Mouse (Mus musculus) left cerebral cortex, adult 2 months (tissue): ENCODE measurements at regions not wholly inside any gene's neighbourhood (a gene's known extent, or its start where the extent isn't known, plus 50 kb on each side); places are given as distances from the start of the nearest gene placed in this dataset.
A peak's percentile ranks its signal among the peaks of the same experiment; 100 is the strongest.

Source experiments
- DNase-seq, 2 experiments: peaks; one replicate each; pipeline ENCODE4 v3.0.0; 2021 to 2022; ENCODE audit warnings: low spot score in 2 of 2, mixed read lengths in 1 of 2; ENCODE audit errors: extremely low spot score in 1 of 2
- H3K27ac ChIP-seq: fragments of 200-600 bp; 2 replicates; pipeline ENCODE4 v1.8.1; 2022
- H3K4me3 ChIP-seq: fragments of 200-600 bp; 2 replicates; pipeline ENCODE4 v1.8.1; 2022
- CTCF ChIP-seq: fragments of 200-600 bp; IDR thresholded peaks from 2 replicates; pipeline ENCODE4 v1.8.1; 2022; ENCODE audit warnings: antibody characterized with exemption, mild to moderate bottlenecking, moderate library complexity
- intact Hi-C: fragments of 180-260 bp; cut with DNase I; formaldehyde crosslinking; loops from one replicate; pipeline ENCODE4 v1.15.1; 2025

DNA sequence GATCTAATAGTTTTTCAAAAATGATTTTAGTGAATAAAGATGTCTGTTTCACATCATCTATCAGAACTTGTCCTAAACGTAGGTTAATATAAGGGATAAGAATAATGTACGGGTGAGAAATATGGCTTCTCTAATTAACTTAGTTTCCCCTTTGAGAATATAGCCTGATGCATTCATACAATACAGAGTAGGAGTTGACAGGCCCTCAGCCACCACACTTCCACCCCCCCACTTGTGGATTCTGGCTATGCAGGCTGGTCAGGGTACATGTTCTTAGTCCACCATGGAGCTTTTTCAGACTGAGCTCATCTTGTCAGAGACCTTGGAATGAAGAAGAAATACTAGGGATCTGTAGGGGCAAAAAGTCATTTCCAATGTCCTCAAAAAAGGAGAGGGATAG lies 80.1 kb downstream of the Anxa1 start:
- intact Hi-C loops, result no loop called here
- no peak overlapping the region for H3K4me3 ChIP-seq
- TF ChIP-seq CTCF, result no peak
- no peak overlapping the region for H3K27ac ChIP-seq
- DNase-seq, result no peak

DNA sequence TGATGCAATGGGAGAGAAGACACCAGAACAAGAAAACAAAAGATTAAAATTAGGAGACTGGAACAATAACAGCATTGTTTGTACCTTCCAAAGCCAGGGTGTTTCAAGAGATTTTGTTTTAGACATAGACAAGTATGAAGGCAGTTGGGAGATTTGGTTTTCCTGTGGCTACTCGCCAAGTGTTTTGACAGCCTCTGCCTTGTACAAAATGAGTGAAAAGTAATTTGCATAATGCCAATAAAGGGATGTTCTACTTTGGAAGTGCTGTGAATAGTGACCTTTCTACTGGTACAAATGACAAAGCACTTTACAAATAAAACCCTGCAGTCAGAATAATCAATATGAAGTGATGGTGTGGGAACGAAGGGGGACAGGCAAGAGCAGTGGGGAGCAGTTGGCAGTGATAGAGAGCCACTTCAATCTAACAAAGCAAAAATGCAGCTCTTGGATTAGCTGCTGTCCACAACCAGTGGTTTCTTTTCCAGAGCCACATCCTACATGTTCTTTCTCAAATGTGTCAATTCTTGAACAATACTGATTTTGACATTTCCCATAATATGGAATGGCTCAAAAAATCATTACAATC lies 90.6 kb downstream of the Anxa1 start:
- DNase-seq, result no peak
- Histone ChIP-seq H3K4me3 (no peak overlapping the region), H3K27ac (no peak overlapping the region)
- intact Hi-C loops, result no loop called here
- TF ChIP-seq CTCF, result no peak

- no peak overlapping the region for H3K27ac ChIP-seq
- intact Hi-C loops, result no loop called here
- no peak for TF ChIP-seq CTCF
Observed at GRCm38 (mm10) chr19:20298431-20298830, 92.3 kb downstream of the Anxa1 start.

DNA sequence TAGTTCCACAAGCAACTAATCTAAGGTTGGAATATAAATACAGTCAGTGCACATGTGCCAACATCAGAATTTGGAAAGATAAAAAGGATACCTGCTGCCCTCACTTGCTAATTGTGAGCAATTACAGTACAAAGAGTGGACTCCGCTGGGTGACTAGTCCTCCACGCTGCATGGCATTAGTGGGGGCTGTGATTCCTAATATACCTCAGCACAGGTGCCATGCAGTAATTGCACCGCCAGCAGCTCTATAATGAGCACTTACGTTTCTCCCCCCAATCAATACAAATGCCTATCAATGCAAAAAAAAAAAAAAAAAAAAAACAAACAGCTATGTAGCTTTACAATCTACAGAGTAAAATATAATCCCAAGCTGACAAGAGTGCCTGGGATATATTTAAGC lies 105.6 kb downstream of the Anxa1 start:
- Histone ChIP-seq H3K4me3 (no peak overlapping the region), H3K27ac (no peak overlapping the region)
- intact Hi-C loops, result no loop called here
- DNase-seq, result no peak
- TF ChIP-seq CTCF, result no peak

More at GRCm38 (mm10) chr19:20298431-20298830, 92.3 kb downstream of the Anxa1 start:
- no peak for DNase-seq
- no peak overlapping the region for H3K4me3 ChIP-seq

DNA sequence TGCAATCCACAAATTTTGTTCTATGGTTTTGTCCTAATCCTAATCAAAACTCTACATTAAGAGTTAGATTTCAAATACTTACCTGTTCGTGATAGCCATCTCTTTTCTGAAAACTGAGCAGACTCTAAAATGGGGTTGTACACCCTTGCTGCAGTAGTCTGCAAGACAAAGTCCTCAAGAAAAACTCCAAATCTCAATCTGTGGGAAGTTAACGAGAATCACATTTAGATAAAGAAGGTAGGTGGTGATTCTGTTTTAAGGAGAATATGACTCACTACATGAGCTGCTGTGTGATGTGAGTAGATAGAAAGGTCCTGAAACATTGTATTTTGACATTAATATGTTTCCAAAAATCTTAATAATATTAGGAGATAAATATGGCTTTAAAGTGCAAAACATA lies 107.6 kb downstream of the Anxa1 start:
- no peak overlapping the region for H3K4me3 ChIP-seq
- intact Hi-C loops, result no loop called here
- no peak for DNase-seq
- no peak for TF ChIP-seq CTCF
- H3K27ac ChIP-seq, result peak overlapping the region; percentile 38; the same call in 1 of the 2 replicates

DNA sequence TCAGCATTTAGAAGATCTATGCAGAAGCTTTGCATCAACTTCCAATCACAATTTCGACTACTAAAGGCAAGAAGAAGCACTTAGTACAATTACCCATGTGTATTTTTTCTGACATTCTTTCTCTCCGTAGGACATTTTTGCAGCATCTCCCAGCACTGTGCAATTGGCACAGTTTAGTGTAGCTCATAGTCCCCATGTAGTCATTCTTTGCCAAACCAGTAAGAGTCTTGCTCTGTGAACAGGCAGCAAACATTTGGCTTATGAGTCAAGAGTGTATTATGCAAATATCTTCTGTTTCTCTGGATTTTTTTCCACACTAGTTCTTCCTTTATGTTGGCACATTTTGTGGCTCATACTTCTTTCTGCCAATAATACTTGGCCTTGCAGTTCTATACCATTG lies 129.2 kb downstream of the Anxa1 start:
- no peak for DNase-seq
- Histone ChIP-seq H3K27ac (no peak overlapping the region), H3K4me3 (no peak overlapping the region)
- no peak for TF ChIP-seq CTCF
- intact Hi-C loops, result no loop called here

DNA sequence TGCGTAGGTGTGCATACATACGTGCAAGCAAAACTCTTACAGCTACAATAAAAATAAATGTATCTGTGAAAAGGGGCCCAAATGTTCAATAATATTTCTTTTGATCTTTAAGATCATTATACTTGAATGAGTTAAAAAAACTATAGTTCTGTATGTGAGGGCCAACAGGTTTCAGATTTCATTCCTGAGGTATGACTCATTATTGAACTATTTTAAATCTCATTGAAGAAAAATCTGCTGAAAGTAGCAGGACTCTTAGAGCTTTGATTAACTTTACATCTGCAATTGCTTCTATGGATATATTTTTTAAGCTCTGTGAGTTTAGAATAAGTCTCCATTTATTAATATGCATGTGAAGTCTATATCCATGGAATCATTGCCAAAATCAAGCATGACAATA lies 138.6 kb downstream of the Anxa1 start:
- H3K27ac ChIP-seq, result no peak overlapping the region
- no peak for DNase-seq
- no peak overlapping the region for H3K4me3 ChIP-seq
- no peak for TF ChIP-seq CTCF
- intact Hi-C loops, result no loop called here

DNA sequence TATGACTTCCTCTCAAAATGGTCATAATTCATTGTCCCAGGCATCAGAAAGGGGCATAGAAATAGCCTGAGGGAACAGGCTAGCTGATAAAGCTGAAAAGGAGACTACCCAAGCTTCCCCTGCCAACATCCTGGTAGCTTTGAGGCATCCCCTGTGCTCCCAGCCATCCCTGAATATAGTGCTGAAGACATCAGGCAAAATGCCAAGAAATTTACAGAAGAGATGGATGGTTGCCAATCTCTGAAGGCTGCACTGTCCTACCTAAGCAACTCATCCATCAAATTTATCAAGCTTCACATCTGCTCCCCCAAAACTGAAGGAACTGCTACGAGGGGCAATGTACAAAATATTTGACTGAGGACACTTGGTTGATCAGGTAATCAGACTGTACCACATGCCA lies 146.9 kb downstream of the Anxa1 start:
- intact Hi-C loops, result no loop called here
- no peak overlapping the region for H3K4me3 ChIP-seq
- DNase-seq, result no peak
- no peak for TF ChIP-seq CTCF
- H3K27ac ChIP-seq, result no peak overlapping the region

- TF ChIP-seq CTCF, result no peak
- intact Hi-C loops, result no loop called here
Observed at GRCm38 (mm10) chr19:20241266-20241665, 149.5 kb downstream of the Anxa1 start.

DNA sequence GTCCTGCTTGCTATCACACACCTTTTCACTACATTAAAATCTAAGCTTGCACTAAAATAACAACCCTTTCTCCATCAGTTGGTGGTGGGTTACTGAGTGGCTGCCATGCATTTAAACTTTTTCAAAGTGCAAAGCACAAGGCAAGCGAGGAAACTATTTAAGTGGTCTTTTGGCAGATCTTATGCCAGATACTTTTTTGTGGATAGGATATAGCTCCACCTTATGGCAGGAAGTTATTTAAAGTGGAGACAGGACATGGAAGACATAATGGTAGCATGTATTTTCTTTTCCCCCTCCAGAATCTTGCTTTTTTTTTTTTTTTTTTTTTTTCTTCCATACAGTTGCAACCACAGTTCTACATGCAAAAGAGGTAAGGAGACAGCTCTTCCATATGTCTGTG lies 150.3 kb downstream of the Anxa1 start:
- Histone ChIP-seq H3K27ac (peak overlapping the region; percentile 68; the same call in 1 of the 2 replicates), H3K4me3 (no peak overlapping the region)
- no peak for DNase-seq
- TF ChIP-seq CTCF, result peak; percentile 14
- intact Hi-C loops, result no loop called here

More at GRCm38 (mm10) chr19:20241266-20241665, 149.5 kb downstream of the Anxa1 start:
- Histone ChIP-seq H3K4me3 (no peak overlapping the region), H3K27ac (no peak overlapping the region)
- no peak for DNase-seq

DNA sequence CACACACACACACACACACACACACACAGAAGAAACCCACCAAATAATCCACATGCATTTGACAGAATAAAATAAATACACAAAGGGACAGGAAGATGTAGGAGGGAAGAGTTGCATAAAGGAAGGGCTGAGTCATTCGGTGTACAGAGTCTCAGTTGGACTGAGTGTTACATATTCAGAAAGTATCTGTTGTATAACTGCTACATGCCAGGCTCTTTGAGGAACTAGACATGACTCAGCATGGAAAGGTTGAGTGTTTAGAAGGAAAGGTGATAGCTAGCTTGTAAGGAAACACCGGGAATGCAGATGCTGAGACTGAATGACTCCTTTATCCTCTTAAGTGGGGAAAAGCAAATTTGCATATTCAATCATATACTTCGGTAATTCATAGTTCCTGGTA lies 151.3 kb downstream of the Anxa1 start:
- DNase-seq, result no peak

GRCm38 (mm10) chr19:20226756-20227155 lies 164.0 kb downstream of the Anxa1 start:
- intact Hi-C loops, result no loop called here
- Histone ChIP-seq H3K27ac (no peak overlapping the region), H3K4me3 (no peak overlapping the region)
- no peak for DNase-seq
- TF ChIP-seq CTCF, result no peak

More for the DNA sequence above, 151.3 kb downstream of the Anxa1 start:
- TF ChIP-seq CTCF, result no peak
- Histone ChIP-seq H3K27ac (peak overlapping the region; percentile 68), H3K4me3 (no peak overlapping the region)
- intact Hi-C loops, result loop anchor here (10.0 kb wide), 1 partner anchor 465 kb away; no protein-coding TSS in a partner anchor

DNA sequence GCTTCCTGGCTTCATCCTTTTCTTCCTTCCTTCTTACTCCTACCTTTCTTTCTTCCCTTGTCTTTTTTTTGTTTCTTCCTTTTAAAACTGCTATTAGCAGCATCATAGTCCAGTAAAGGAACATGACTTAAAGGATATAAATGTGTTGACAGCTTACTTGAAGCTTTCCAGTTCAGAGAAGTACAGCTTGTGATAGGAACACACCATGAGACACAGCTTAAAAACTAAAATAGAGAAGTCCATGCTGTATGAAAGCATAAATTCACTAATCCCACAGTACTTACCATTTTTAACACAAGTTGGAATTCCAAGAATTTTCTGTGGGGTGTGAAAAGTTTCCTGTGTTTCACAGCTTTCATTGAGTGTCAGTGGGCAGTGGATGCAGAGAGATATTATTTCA lies 173.4 kb downstream of the Anxa1 start:
- no peak for TF ChIP-seq CTCF
- intact Hi-C loops, result no loop called here
- Histone ChIP-seq H3K27ac (no peak overlapping the region), H3K4me3 (no peak overlapping the region)
- DNase-seq, result no peak
